Mouse (Mus musculus): ENCODE results near the gene Col2a1. TPM values are rescaled to one million over a fixed set of nuclear protein-coding genes. Genes with fewer than 3 reads are reported as not detected.

The Col2a1 gene
- total RNA-seq, 2 experiments from 2014 or later = 1.1 to 1.3 TPM

Other genes with a start within 250 kb of the Col2a1 start
- 10 to 100 TPM; 32.7 to 33.4 TPM for gene Rapgef3, start 236.7 kb downstream of the Col2a1 start, total RNA-seq (2021)
- 10 to 100 TPM; 58.7 to 59.2 TPM for gene Slc48a1, start 226.2 kb downstream of the Col2a1 start, total RNA-seq (2021)
- 10 to 100 TPM; 51.6 to 52.0 TPM for gene Hdac7, start 160.2 kb downstream of the Col2a1 start, total RNA-seq (2021)
- 1 to 10 TPM; 2.8 to 3.0 TPM for gene Vdr, start 94.1 kb downstream of the Col2a1 start, total RNA-seq (2021)
- 10 to 100 TPM; 20.5 to 20.6 TPM for gene Tmem106c, start 40.5 kb downstream of the Col2a1 start, total RNA-seq (2021)
- gene Pfkm, start 87.9 kb upstream of the Col2a1 start, total RNA-seq (2021) = 100 to 1,000 TPM; 413 to 425 TPM
- 10 to 100 TPM; 23.5 to 27.2 TPM for gene Senp1, start 89.0 kb upstream of the Col2a1 start, total RNA-seq (2021)
- 100 to 1,000 TPM in 1 of 2 experiments, 10 to 100 TPM in 1; 97.9 to 103 TPM for gene Asb8, start 160.9 kb upstream of the Col2a1 start, total RNA-seq (2021)
- gene Ccdc184, start 162.5 kb upstream of the Col2a1 start, total RNA-seq (2021) = under 1 TPM; 0.74 to 0.92 TPM
- gene Olfr288, start 190.8 kb upstream of the Col2a1 start, total RNA-seq (2021) = not detected
- not detected for gene Gm44579, start 216.3 kb upstream of the Col2a1 start, total RNA-seq (2021)
- gene Olfr287, start 216.4 kb upstream of the Col2a1 start, total RNA-seq (2021) = not detected
- not detected for gene Olfr286, start 229.8 kb upstream of the Col2a1 start, total RNA-seq (2021)